Mouse (Mus musculus) limb, embryonic 12.5 days (tissue): ENCODE data around the gene Il18r1. TPM values are rescaled to one million over a fixed set of nuclear protein-coding genes. Genes with fewer than 3 reads are reported as not detected.

ENCODE experiments used
- ATAC-seq: fragments of 200-750 bp; cut with Nextera tagmentation; 2 replicates; pipeline ENCODE4 v1.8.0; 2017; ENCODE audit warnings: low read depth, moderate TSS enrichment; ENCODE audit not compliant: insufficient number of reproducible peaks, insufficient read depth, low FRiP score, low TSS enrichment
- H3K27ac ChIP-seq: fragments of 300-500 bp; sonication (generic); 2 replicates; pipeline ENCODE4 v1.5.1; 2016; ENCODE audit warnings: mild to moderate bottlenecking, moderate library complexity
- H3K27me3 ChIP-seq: fragments of 300-500 bp; sonication (generic); 2 replicates; pipeline ENCODE4 v1.6.1; 2016; ENCODE audit warnings: mild to moderate bottlenecking, moderate library complexity
- H3K36me3 ChIP-seq: fragments of 300-500 bp; sonication (generic); 2 replicates; pipeline ENCODE4 v1.6.1; 2016; ENCODE audit warnings: mild to moderate bottlenecking, moderate library complexity
- H3K4me1 ChIP-seq: fragments of 300-500 bp; sonication (generic); replicated peaks from 2 replicates; pipeline ENCODE4 v1.6.1; 2016
- H3K4me2 ChIP-seq: fragments of 300-500 bp; sonication (generic); 2 replicates; pipeline ENCODE4 v1.6.1; 2016; ENCODE audit warnings: mild to moderate bottlenecking, moderate library complexity
- H3K4me3 ChIP-seq: fragments of 300-500 bp; sonication (generic); replicated peaks from 2 replicates; pipeline ENCODE4 v1.5.1; 2016; ENCODE audit warnings: mild to moderate bottlenecking
- H3K9ac ChIP-seq: fragments of 300-500 bp; sonication (generic); replicated peaks from 2 replicates; pipeline ENCODE4 v1.6.1; 2016; ENCODE audit warnings: mild to moderate bottlenecking, moderate library complexity
- H3K9me3 ChIP-seq: fragments of 300-500 bp; sonication (generic); 2 replicates; pipeline ENCODE4 v1.6.1; 2016; ENCODE audit warnings: mild to moderate bottlenecking, moderate library complexity
- WGBS: fragments of 180-500 bp; shearing (Covaris S2); methylation state at CpG from one replicate; pipeline ENCODE4 v1.1.7; 2016; 5-methylcytosine and 5-hydroxymethylcytosine counted together
- polyA plus RNA-seq: library from polyadenylated mRNA; unstranded; fragments of >200 nt; fragmentation: Nextera tagmentation; extraction: Ambion mirVana; gene quantifications from 2 replicates; pipeline ENCODE4 v1.2.1, GENCODE M21; 2016

The Il18r1 gene
- polyA plus RNA-seq, 1 experiment from 2014 or later, result not detected

DNA sequence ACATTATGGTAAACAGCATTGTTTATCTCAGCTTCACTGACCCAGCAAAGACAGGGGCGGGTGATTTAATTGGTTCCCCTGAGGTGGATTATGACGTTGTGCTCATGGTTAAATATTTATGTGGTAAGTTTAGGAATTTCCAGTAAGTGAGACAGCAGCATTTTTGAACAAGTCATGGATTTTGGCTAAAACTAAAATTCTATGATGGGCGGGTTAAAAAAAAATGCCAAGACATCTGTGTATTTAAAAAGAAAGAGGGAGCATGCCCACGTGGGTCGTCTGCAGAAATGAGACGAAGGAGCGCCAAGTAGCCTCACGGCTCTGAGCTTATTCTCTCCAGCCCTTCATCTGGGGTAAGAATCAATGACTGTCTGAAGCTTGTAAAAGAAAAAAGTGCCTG lies 25.8 kb upstream of the Il18r1 start:
- no peak overlapping the region for H3K27ac ChIP-seq
- WGBS, result 68% methylated on average over 8 of the region's 8 CpGs
- no peak overlapping the region for H3K4me3 ChIP-seq
- no peak overlapping the region for H3K4me2 ChIP-seq
- no peak for ATAC-seq
- no peaks in the 10 kb centered on the region for H3K27me3 ChIP-seq
- H3K9me3 ChIP-seq, result no peaks in the 10 kb centered on the region
- no peaks in the 10 kb centered on the region for H3K36me3 ChIP-seq
- H3K9ac ChIP-seq, result no peak overlapping the region
- H3K4me1 ChIP-seq, result peaks cover 6% of the 10 kb centered on the region

DNA sequence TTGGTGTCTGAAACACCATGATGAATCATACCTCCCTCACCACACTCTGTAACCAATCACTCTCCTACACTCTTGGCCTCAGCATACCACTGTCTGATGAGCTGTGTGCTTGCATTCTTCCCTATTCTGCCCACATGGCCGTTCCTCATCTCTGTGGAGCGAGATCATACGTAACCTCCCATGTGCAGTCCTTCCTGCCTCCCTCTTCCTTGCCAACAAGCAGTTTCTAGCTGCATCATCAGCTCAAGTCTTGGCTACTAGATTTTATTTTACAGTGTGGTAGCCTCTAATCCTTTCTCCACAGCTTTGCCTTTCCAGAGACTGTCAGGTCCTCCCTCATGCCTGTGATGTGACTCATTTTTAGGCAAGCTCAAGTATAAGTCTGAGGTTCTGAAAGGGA lies 20.6 kb upstream of the Il18r1 start:
- WGBS, result 87% methylated on average over 3 of the region's 3 CpGs

DNA sequence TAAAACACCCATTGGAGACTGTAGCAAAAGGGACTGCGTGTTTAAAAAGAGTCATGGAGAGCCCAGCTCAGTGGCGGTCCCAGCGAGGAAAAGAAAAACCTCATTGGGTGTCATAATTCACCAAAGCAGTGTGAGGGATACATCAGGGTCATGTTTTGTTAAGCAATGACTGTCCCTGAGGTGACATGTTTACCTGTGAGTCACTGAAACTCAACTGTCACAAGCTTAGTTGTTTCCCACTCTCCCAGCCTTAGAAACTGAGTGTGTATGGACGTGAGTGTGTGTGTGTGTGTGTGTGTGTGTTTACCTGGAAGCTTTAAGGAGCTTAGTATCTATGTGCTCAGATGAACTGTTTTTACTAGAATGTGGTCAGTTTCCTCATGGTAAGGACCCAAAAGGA lies 2.0 kb downstream of the Il18r1 start:
- H3K9me3 ChIP-seq, result no peaks in the 10 kb centered on the region
- H3K4me1 ChIP-seq, result no peaks in the 10 kb centered on the region
- 84% methylated on average over 4 of the region's 4 CpGs for WGBS
- no peaks in the 10 kb centered on the region for H3K36me3 ChIP-seq
- H3K4me3 ChIP-seq, result no peak overlapping the region
- ATAC-seq, result no peak
- no peak overlapping the region for H3K27ac ChIP-seq
- no peaks in the 10 kb centered on the region for H3K27me3 ChIP-seq
- no peak overlapping the region for H3K4me2 ChIP-seq
- no peak overlapping the region for H3K9ac ChIP-seq

More for the DNA sequence above, 20.6 kb upstream of the Il18r1 start:
- H3K36me3 ChIP-seq, result no peaks in the 10 kb centered on the region
- no peaks in the 10 kb centered on the region for H3K9me3 ChIP-seq
- no peaks in the 10 kb centered on the region for H3K27me3 ChIP-seq
- ATAC-seq, result no peak
- no peak overlapping the region for H3K27ac ChIP-seq
- H3K9ac ChIP-seq, result no peak overlapping the region
- H3K4me3 ChIP-seq, result no peak overlapping the region
- H3K4me2 ChIP-seq, result no peak overlapping the region
- H3K4me1 ChIP-seq, result no peaks in the 10 kb centered on the region

DNA sequence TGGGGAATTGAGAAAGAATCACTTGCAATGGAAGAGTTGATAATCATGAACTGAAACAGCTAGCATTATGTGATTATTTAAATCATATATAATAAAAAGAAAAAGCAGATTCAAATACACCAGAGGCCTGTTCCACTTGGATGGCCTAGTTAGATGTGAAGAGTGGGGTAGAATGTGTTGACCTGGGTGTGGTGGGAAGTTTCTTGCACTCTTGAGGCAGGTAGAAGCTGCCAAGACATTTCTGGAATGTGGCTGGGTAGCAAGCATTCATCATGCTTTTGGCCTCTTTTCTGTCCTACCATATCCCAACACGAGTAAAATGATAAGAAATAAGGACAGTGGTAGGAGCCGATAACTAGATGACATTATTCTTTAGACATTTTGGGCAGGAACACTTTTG lies 3.5 kb downstream of the Il18r1 start:
- Histone ChIP-seq H3K36me3 (no peaks in the 10 kb centered on the region), H3K27ac (no peak overlapping the region), H3K9me3 (no peaks in the 10 kb centered on the region), H3K4me3 (no peak overlapping the region), H3K27me3 (no peaks in the 10 kb centered on the region), H3K9ac (no peak overlapping the region), H3K4me1 (no peaks in the 10 kb centered on the region), H3K4me2 (no peak overlapping the region)
- ATAC-seq, result no peak
- WGBS, result 72% methylated on average over 2 of the region's 2 CpGs

DNA sequence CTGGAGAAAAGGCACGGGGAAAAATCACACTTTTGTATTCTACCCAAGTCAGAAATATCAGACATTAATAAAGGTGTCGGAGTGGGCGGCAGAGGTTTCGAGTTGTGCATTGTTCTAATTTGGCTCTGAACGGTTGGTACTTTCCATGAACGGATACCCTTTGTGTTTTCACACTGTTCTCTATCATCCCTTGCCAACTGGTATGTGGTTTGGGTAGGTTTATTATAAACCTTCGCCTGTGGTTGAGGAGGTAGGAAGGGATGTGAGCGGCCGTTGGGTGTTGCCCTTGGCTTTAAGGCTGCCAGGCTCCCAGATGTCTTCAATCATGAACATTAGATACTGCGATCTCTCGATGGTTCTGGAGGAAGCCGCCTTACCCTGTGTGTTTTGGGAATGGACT lies 4.5 kb downstream of the Il18r1 start:
- no peaks in the 10 kb centered on the region for H3K36me3 ChIP-seq
- no peaks in the 10 kb centered on the region for H3K9me3 ChIP-seq
- H3K4me1 ChIP-seq, result no peaks in the 10 kb centered on the region
- no peaks in the 10 kb centered on the region for H3K27me3 ChIP-seq
- no peak overlapping the region for H3K9ac ChIP-seq
- 89% methylated on average over 12 of the region's 12 CpGs for WGBS
- ATAC-seq, result no peak
- H3K4me2 ChIP-seq, result no peak overlapping the region
- no peak overlapping the region for H3K27ac ChIP-seq
- no peak overlapping the region for H3K4me3 ChIP-seq

DNA sequence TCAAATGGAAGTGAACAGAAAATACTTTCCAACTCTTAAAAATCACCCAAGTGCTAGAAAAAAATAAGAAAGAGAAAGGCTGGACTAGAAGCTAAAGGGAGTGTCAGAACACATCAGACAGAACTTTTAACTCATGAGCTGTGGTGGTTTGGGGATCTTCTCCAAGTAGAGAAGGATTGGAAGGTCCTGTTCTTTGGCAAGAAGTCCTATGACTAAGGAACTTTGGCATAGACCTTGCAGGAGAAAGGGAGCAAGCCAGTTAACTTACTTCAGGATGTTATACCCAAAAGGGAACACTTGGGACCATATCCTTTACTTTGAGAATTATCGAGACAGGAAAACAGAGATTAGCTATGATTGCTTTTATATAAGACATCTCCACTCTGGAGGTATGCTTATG lies 7.0 kb downstream of the Il18r1 start:
- WGBS, result 89% methylated on average over 1 of the region's 1 CpGs
- Histone ChIP-seq H3K4me3 (no peak overlapping the region), H3K4me1 (no peaks in the 10 kb centered on the region), H3K27me3 (no peaks in the 10 kb centered on the region), H3K4me2 (no peak overlapping the region), H3K9me3 (no peaks in the 10 kb centered on the region), H3K27ac (no peak overlapping the region), H3K9ac (no peak overlapping the region), H3K36me3 (no peaks in the 10 kb centered on the region)
- no peak for ATAC-seq

DNA sequence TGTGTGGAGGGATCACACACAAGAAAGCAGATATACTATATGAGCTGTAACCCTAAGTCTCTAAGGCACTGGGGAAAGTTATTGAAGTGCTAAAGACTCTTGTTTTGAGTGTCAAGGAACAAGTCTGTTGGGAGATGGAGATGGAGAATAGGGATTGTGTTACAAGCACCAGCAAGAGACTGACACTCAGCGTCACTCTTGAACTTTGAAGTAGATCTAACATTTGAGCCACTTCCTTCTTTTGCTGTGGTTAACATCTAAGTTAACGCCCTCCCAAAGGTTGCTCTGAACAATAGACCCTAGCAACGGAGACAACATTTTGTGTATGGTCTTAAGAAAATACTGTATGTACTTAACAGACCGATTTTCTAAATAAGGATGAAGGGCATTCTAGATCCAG lies 8.3 kb downstream of the Il18r1 start:
- 85% methylated on average over 4 of the region's 4 CpGs for WGBS
- no peak for ATAC-seq
- no peak overlapping the region for H3K4me3 ChIP-seq

DNA sequence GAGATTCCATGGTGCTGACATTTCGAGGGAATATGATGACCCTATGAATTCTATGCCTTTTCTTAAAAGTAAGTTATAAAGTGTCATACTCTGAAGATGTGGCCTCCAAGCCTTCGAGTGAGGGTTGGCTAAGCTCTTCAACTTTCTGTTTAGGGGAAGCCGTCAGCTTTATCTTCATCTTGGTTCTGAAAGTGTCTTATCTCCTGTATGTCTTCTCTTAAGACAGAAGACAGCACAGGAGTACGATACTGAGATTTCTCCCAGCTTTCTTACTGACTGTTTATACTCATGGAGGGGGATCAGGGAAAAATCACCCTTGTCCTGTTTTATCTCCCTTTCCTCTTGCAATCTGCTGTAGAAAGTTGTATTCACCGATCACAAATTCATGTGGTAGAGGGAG lies 9.0 kb downstream of the Il18r1 start:
- Histone ChIP-seq H3K4me3 (no peak overlapping the region), H3K4me1 (no peaks in the 10 kb centered on the region), H3K9me3 (no peaks in the 10 kb centered on the region), H3K27me3 (no peaks in the 10 kb centered on the region), H3K9ac (no peak overlapping the region), H3K4me2 (no peak overlapping the region), H3K27ac (no peak overlapping the region), H3K36me3 (no peaks in the 10 kb centered on the region)
- WGBS, result 82% methylated on average over 5 of the region's 5 CpGs
- ATAC-seq, result no peak

More for the DNA sequence above, 8.3 kb downstream of the Il18r1 start:
- Histone ChIP-seq H3K9ac (no peak overlapping the region), H3K4me2 (no peak overlapping the region), H3K27ac (no peak overlapping the region), H3K27me3 (no peaks in the 10 kb centered on the region), H3K4me1 (no peaks in the 10 kb centered on the region), H3K9me3 (no peaks in the 10 kb centered on the region), H3K36me3 (no peaks in the 10 kb centered on the region)

DNA sequence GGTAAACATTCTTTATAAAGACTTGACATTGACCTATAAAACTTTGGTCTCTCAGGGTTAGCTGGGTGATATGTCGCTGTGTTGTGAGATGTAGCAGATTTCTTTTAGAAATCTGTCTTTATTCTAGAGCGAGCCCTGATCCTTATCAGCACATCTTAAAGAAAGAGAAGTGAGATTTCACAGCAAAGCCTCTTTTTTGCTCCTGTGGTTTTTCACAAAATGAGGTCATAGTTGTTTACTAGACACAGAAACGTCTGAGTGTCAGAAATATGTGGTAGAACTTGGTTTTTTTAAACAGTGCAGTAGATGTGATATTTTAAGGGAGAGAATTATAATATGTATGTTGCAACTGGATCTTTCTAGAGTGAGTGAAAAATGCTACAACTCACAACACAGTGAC lies 10.3 kb downstream of the Il18r1 start:
- H3K36me3 ChIP-seq, result no peaks in the 10 kb centered on the region
- no peak overlapping the region for H3K27ac ChIP-seq
- H3K9me3 ChIP-seq, result no peaks in the 10 kb centered on the region
- no peak overlapping the region for H3K9ac ChIP-seq
- no peak overlapping the region for H3K4me2 ChIP-seq
- no peak for ATAC-seq
- WGBS, result 74% methylated on average over 3 of the region's 3 CpGs
- no peak overlapping the region for H3K4me3 ChIP-seq
- H3K27me3 ChIP-seq, result no peaks in the 10 kb centered on the region
- H3K4me1 ChIP-seq, result no peaks in the 10 kb centered on the region

DNA sequence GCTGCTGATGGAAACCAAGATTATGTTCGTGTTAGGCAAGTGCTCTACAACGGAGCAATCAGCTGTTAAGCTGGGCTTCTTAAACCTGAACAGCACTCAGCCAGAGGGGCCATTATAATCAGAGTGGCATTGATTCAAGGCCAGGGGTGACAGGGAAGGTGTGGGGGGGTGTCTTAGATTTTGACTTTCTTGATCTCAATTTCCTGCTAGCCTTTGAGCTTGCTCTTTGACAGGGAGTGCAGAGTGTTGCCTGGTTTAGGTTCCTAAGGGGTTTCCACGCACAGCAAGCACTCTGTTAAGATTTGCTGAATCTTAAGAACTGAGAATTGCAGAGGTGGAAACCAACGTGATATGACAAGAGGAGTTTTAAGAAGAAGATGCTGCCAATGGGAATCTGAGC lies 11.4 kb downstream of the Il18r1 start:
- no peak overlapping the region for H3K27ac ChIP-seq
- no peak overlapping the region for H3K4me2 ChIP-seq
- no peaks in the 10 kb centered on the region for H3K4me1 ChIP-seq
- H3K27me3 ChIP-seq, result no peaks in the 10 kb centered on the region
- no peaks in the 10 kb centered on the region for H3K9me3 ChIP-seq
- 63% methylated on average over 4 of the region's 4 CpGs for WGBS
- no peak overlapping the region for H3K9ac ChIP-seq
- no peak for ATAC-seq
- H3K36me3 ChIP-seq, result no peaks in the 10 kb centered on the region
- H3K4me3 ChIP-seq, result no peak overlapping the region

DNA sequence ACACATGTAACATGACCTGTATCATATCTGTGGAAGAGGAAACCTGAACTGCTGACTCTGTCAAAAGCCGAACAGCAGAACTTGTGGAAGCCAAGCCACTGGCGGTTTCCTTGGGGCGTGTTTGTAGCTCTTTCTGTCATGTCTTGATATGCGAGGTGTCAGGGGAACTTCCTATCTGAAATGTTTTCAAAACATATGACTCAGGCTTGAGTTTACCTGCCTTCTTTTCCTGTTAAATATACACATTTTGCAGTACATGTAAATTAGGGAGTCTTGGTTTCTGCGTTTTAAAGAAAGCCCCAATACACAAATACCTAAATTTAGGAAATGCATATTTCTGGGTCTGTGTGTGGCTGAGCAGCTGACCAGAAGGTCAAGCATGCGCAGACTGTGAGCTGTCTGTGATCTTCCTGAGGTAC lies 14.2 kb downstream of the Il18r1 start:
- no peak overlapping the region for H3K9ac ChIP-seq
- H3K27me3 ChIP-seq, result no peaks in the 10 kb centered on the region
- H3K4me3 ChIP-seq, result no peak overlapping the region
- H3K36me3 ChIP-seq, result no peaks in the 10 kb centered on the region
- WGBS, result 77% methylated on average over 6 of the region's 6 CpGs
- no peak overlapping the region for H3K4me2 ChIP-seq
- H3K9me3 ChIP-seq, result no peaks in the 10 kb centered on the region
- H3K27ac ChIP-seq, result no peak overlapping the region
- no peaks in the 10 kb centered on the region for H3K4me1 ChIP-seq
- no peak for ATAC-seq

DNA sequence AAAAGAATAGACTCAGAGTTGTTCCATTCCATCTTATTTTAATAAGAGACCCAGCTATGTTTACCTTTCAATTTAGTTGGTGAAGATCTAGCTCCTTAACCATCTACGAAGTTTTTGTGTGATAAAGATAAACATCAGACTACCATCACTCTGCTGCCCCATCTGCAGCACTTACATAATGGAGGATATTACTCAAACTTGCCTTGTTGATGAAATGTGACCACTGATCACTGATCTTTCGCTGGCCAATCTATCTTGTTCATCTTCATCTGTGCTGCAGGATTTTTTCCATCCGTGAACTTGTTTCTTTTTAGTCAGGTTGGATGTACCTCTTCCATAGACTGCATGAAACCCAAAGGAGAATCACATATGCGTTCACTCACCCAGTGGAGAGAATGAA lies 29.2 kb downstream of the Il18r1 start:
- Histone ChIP-seq H3K4me3 (no peak overlapping the region), H3K4me1 (no peaks in the 10 kb centered on the region), H3K27ac (no peak overlapping the region), H3K36me3 (no peaks in the 10 kb centered on the region), H3K27me3 (no peaks in the 10 kb centered on the region), H3K9ac (no peak overlapping the region), H3K4me2 (no peak overlapping the region), H3K9me3 (no peaks in the 10 kb centered on the region)
- 93% methylated on average over 4 of the region's 4 CpGs for WGBS
- ATAC-seq, result no peak
